Mouse (Mus musculus) hindbrain, postnatal 0 days (tissue): ENCODE data around the gene Cab39. TPM values are rescaled to one million over a fixed set of nuclear protein-coding genes. Genes with fewer than 3 reads are reported as not detected.

Source experiments
- ATAC-seq: fragments of 200-750 bp; cut with Nextera tagmentation; 2 replicates; pipeline ENCODE4 v1.8.0; 2017; ENCODE audit warnings: mild to moderate bottlenecking, moderate TSS enrichment, moderate library complexity
- DNase-seq: peaks from one replicate; pipeline ENCODE4 v3.0.0-alpha.2; 2015; ENCODE audit warnings: low spot score
- H3K27ac ChIP-seq: fragments of 300-500 bp; sonication (generic); 2 replicates; pipeline ENCODE4 v1.5.1; 2014; ENCODE audit warnings: mild to moderate bottlenecking
- H3K27me3 ChIP-seq: fragments of 300-500 bp; sonication (generic); 2 replicates; pipeline ENCODE4 v1.6.1; 2014; ENCODE audit warnings: low read length, mixed read lengths; ENCODE audit not compliant: insufficient read depth
- H3K36me3 ChIP-seq: fragments of 300-500 bp; sonication (generic); 2 replicates; pipeline ENCODE4 v1.6.1; 2014; ENCODE audit warnings: low read length, mixed read lengths; ENCODE audit not compliant: insufficient read depth
- H3K4me1 ChIP-seq: fragments of 300-500 bp; sonication (generic); 2 replicates; pipeline ENCODE4 v1.6.1; 2014; ENCODE audit warnings: antibody characterized with exemption, low read length, mixed read lengths; ENCODE audit not compliant: insufficient read depth
- H3K4me2 ChIP-seq: fragments of 300-500 bp; sonication (generic); 2 replicates; pipeline ENCODE4 v1.6.1; 2014; ENCODE audit warnings: low read depth, mild to moderate bottlenecking, low read length, moderate library complexity, mixed read lengths
- H3K4me3 ChIP-seq: fragments of 300-500 bp; sonication (generic); 2 replicates; pipeline ENCODE4 v1.5.1; 2014; ENCODE audit warnings: low read length
- H3K9ac ChIP-seq: fragments of 300-500 bp; sonication (generic); replicated peaks from 2 replicates; pipeline ENCODE4 v1.6.1; 2014; ENCODE audit warnings: mild to moderate bottlenecking, low read length, moderate library complexity, mixed read lengths
- H3K9me3 ChIP-seq: fragments of 300-500 bp; sonication (generic); 2 replicates; pipeline ENCODE4 v1.6.1; 2016; ENCODE audit warnings: low read length, mixed read lengths
- CTCF ChIP-seq: IDR thresholded peaks from 2 replicates; pipeline ENCODE4 v1.5.1; 2016; ENCODE audit warnings: antibody characterized with exemption, control low read depth, low read depth
- WGBS: fragments of 180-500 bp; shearing (Covaris S2); extraction: QIAGEN DNeasy Blood & Tissue Kit; methylation state at CpG from one replicate; pipeline ENCODE4 v1.1.7; 2014; 5-methylcytosine and 5-hydroxymethylcytosine counted together
- polyA plus RNA-seq: library from polyadenylated mRNA; unstranded; fragments of >200 nt; fragmentation: Nextera tagmentation; extraction: Ambion mirVana; gene quantifications from 2 replicates; pipeline ENCODE4 v1.2.1, GENCODE M21; 2015
- total RNA-seq: library from RNA; depleted of rRNA; stranded (reverse); fragments of >200 nt; gene quantifications from 2 replicates; pipeline ENCODE4 v1.2.3, GENCODE M21; 2014; rRNA removed

Cab39 gene
- total RNA-seq, result 141 and 153 TPM in 2 replicates
- 39.9 and 41.6 TPM in 2 replicates for polyA plus RNA-seq

- no peaks in the 10 kb centered on the region for H3K36me3 ChIP-seq
- no peaks in the 10 kb centered on the region for H3K27me3 ChIP-seq
- H3K9ac ChIP-seq, result peak within 1 kb of the TSS; percentile 94
- DNase-seq (peak; percentile 96), ATAC-seq (peak; percentile 97)
- peak within 1 kb of the TSS; percentile 90 for H3K4me3 ChIP-seq
- peak; percentile 47 for TF ChIP-seq CTCF
- no peaks in the 10 kb centered on the region for H3K9me3 ChIP-seq
- peak within 1 kb of the TSS; percentile 81 for H3K4me2 ChIP-seq
- peaks cover 3% of the 10 kb centered on the region; the same call in 1 of the 2 replicates for H3K4me1 ChIP-seq
- H3K27ac ChIP-seq, result peak within 1 kb of the TSS; percentile 96
- WGBS, result 1% methylated on average over 107 of the region's 118 CpGs
Observed at GRCm38 (mm10) chr1:85793208-85794105, at the start of gene Cab39. Gene Cab39, plus strand, starts transcription at chr1:85793441.

GRCm38 (mm10) chr1:85744539-85744938 lies 48.7 kb upstream of the Cab39 start:
- H3K36me3 ChIP-seq, result no peaks in the 10 kb centered on the region
- no peaks in the 10 kb centered on the region for H3K4me1 ChIP-seq
- DNase-seq (no peak), ATAC-seq (no peak)
- TF ChIP-seq CTCF, result no peak
- no peak overlapping the region for H3K4me2 ChIP-seq
- H3K4me3 ChIP-seq, result no peak overlapping the region
- WGBS, result 87% methylated on average over 3 of the region's 3 CpGs
- H3K9me3 ChIP-seq, result no peaks in the 10 kb centered on the region
- H3K27ac ChIP-seq, result no peak overlapping the region
- H3K27me3 ChIP-seq, result no peaks in the 10 kb centered on the region
- no peak overlapping the region for H3K9ac ChIP-seq

GRCm38 (mm10) chr1:85746511-85746910 lies 46.7 kb upstream of the Cab39 start:
- no peak for TF ChIP-seq CTCF
- Histone ChIP-seq H3K4me3 (no peak overlapping the region), H3K9ac (no peak overlapping the region), H3K27me3 (no peaks in the 10 kb centered on the region), H3K9me3 (no peaks in the 10 kb centered on the region), H3K4me1 (no peaks in the 10 kb centered on the region), H3K4me2 (no peak overlapping the region), H3K27ac (no peak overlapping the region), H3K36me3 (no peaks in the 10 kb centered on the region)
- 87% methylated on average over 5 of the region's 5 CpGs for WGBS
- no peak for DNase-seq
- no peak for ATAC-seq

GRCm38 (mm10) chr1:85749829-85750228 lies 43.4 kb upstream of the Cab39 start:
- DNase-seq (no peak), ATAC-seq (no peak)
- Histone ChIP-seq H3K36me3 (no peaks in the 10 kb centered on the region), H3K4me2 (no peak overlapping the region), H3K9ac (no peak overlapping the region), H3K4me3 (no peak overlapping the region), H3K9me3 (no peaks in the 10 kb centered on the region), H3K27me3 (no peaks in the 10 kb centered on the region), H3K4me1 (no peaks in the 10 kb centered on the region), H3K27ac (no peak overlapping the region)
- 55% methylated on average over 2 of the region's 2 CpGs for WGBS
- no peak for TF ChIP-seq CTCF

GRCm38 (mm10) chr1:85750650-85751049 lies 42.6 kb upstream of the Cab39 start:
- Histone ChIP-seq H3K4me1 (no peaks in the 10 kb centered on the region), H3K27ac (no peak overlapping the region), H3K4me3 (no peak overlapping the region), H3K4me2 (no peak overlapping the region), H3K9ac (no peak overlapping the region), H3K27me3 (no peaks in the 10 kb centered on the region), H3K9me3 (no peaks in the 10 kb centered on the region), H3K36me3 (no peaks in the 10 kb centered on the region)
- TF ChIP-seq CTCF, result no peak
- 90% methylated on average over 4 of the region's 4 CpGs for WGBS
- peak; percentile 14; the same call in 1 of the 2 replicates for ATAC-seq
- DNase-seq, result no peak

GRCm38 (mm10) chr1:85751494-85751893 lies 41.7 kb upstream of the Cab39 start:
- ATAC-seq (peak; percentile 81), DNase-seq (peak; percentile 9)
- H3K4me3 ChIP-seq, result no peak overlapping the region
- H3K9ac ChIP-seq, result no peak overlapping the region
- H3K4me1 ChIP-seq, result no peaks in the 10 kb centered on the region
- H3K27me3 ChIP-seq, result no peaks in the 10 kb centered on the region
- 52% methylated on average over 6 of the region's 6 CpGs for WGBS
- H3K4me2 ChIP-seq, result no peak overlapping the region
- TF ChIP-seq CTCF, result no peak
- H3K27ac ChIP-seq, result no peak overlapping the region
- no peaks in the 10 kb centered on the region for H3K36me3 ChIP-seq
- H3K9me3 ChIP-seq, result no peaks in the 10 kb centered on the region
